Mouse (Mus musculus) MEL (cell line): ENCODE results near the gene Cers5.
A peak's percentile ranks its signal among the peaks of the same experiment; 100 is the strongest.

Experiments
- CTCF ChIP-seq, 3 experiments: IDR thresholded peaks in 2 of 3; conservative IDR thresholded peaks in 1 of 3; 2 replicates each; pipeline ENCODE4 v1.5.1; 2011 to 2012; ENCODE audit warnings: low read length in 3 of 3, low read depth in 2 of 3, mild to moderate bottlenecking in 2 of 3, improper control_type of control experiment in 1 of 3, inconsistent platforms in 1 of 3, mixed read lengths in 1 of 3, moderate library complexity in 1 of 3; ENCODE audit not compliant: control insufficient read depth in 1 of 3, insufficient read depth in 1 of 3, poor library complexity in 1 of 3, severe bottlenecking in 1 of 3
- HCFC1 ChIP-seq: IDR thresholded peaks from 2 replicates; pipeline ENCODE4 v1.6.1; 2012; ENCODE audit warnings: low read depth, mild to moderate bottlenecking, inconsistent platforms, low read length, improper control_type of control experiment, moderate library complexity
- MAZ ChIP-seq: IDR thresholded peaks from 2 replicates; pipeline ENCODE4 v1.6.1; 2012; ENCODE audit warnings: low read depth, mild to moderate bottlenecking, inconsistent platforms, low read length, improper control_type of control experiment

- TF ChIP-seq HCFC1 (no peak), CTCF (IDR thresholded peaks at IDR 0.05 in 2 of 3, conservative IDR thresholded peaks at IDR 0.05 in 1 of 3; ENCODE audit: control insufficient read depth in 1 of 3, insufficient read depth in 1 of 3, low read depth in 2 of 3, low read length in 3 of 3, poor library complexity in 1 of 3, severe bottlenecking in 1 of 3) (peak; percentile 54 to 71 (median 70)), MAZ (no peak)
Measured at GRCm38 (mm10) chr15:99815999-99816398, 43.3 kb upstream of the Cers5 start.
